Comparison of ENCODE assay signal across 24 mouse cellular contexts in genomic region chr8:81608082-81608481, GRCm38 (mm10).
DNase-seq lines count a peak whose midpoint lies in the region; ATAC-seq and TF ChIP-seq lines count a peak whose summit lies in the region.
"Had no signal": no experiment of that assay in that cellular context is flagged by ENCODE, and none has a peak within 500 bp of the region (broad histone marks: within the 10 kb centered on the region; RNA-seq: fewer than 3 reads in every experiment).

No protein-coding gene starts in this region.

- no peak overlapping the region for H3K27ac ChIP-seq in lung, embryonic 16.5 days (ENCODE audit: low read length)
- H3K27ac ChIP-seq in midbrain, embryonic 11.5 days (ENCODE audit: low read depth, low read length) = no peak overlapping the region
- H3K27ac ChIP-seq in midbrain, embryonic 10.5 days (replicated peaks) = no peak overlapping the region
- H3K27ac ChIP-seq: embryonic facial prominence, embryonic 10.5 days; embryonic facial prominence, embryonic 12.5 days; forebrain, embryonic 13.5 days; forebrain, embryonic 15.5 days had no signal

- H3K4me3 ChIP-seq in lung, embryonic 16.5 days (ENCODE audit: low read length) = no peak overlapping the region
- H3K4me3 ChIP-seq in lung, adult 2 months (replicated peaks; ENCODE audit: extremely low read depth, low read depth, low read length) = no peak overlapping the region
- H3K4me3 ChIP-seq in midbrain, embryonic 11.5 days (ENCODE audit: low read depth, low read length) = no peak overlapping the region
- H3K4me3 ChIP-seq in midbrain, embryonic 10.5 days = no peak overlapping the region
- H3K4me3 ChIP-seq: embryonic facial prominence, embryonic 10.5 days; embryonic facial prominence, embryonic 12.5 days; forebrain, embryonic 13.5 days; forebrain, embryonic 15.5 days had no signal

- DNase-seq in lung, adult 2 months = no peak
- peak; percentile 16 for DNase-seq in lung, postnatal 25 days (ENCODE audit: low spot score)
- no peak for DNase-seq in lung, postnatal 10 days
- DNase-seq in midbrain, embryonic 11.5 days (ENCODE audit: low spot score, missing footprints) = peak; percentile 44
- DNase-seq in midbrain, embryonic 10.5 days (ENCODE audit: low spot score) = no peak
- DNase-seq: adrenal gland, adult 8-10 months; adrenal gland, postnatal 14 days; adrenal gland, postnatal 36 days; B cell, adult 2 months; cerebellum, adult 11-12 months; cerebellum, adult 2 months; cerebellum, adult 9-10 months; cerebellum, postnatal 10 days; cerebellum, postnatal 25 days had no signal

- 0 out of 2 replicates have a peak, but pooled peaks have one; percentile 20 for ATAC-seq in lung, embryonic 16.5 days (ENCODE audit: low read depth)
- ATAC-seq in midbrain, embryonic 11.5 days (ENCODE audit: low FRiP score) = no peak
- ATAC-seq: activated CD4-positive, CD25-positive, alpha-beta regulatory T cell, adult 4 months; CD4-positive, CD25-positive, alpha-beta regulatory T cell, adult 4 months; forebrain, embryonic 13.5 days; forebrain, embryonic 15.5 days; Patski had no signal

- TF ChIP-seq POLR2A in lung, adult 2 months (IDR thresholded peaks at IDR 0.05; ENCODE audit: borderline replicate concordance, extremely low read depth, low read depth, low read length) = no peak

- no peak overlapping the region for H3K4me2 ChIP-seq in lung, embryonic 16.5 days (ENCODE audit: low read depth, low read length)
- no peak overlapping the region for H3K4me2 ChIP-seq in midbrain, embryonic 11.5 days
- H3K4me2 ChIP-seq: embryonic facial prominence, embryonic 12.5 days; forebrain, embryonic 13.5 days; forebrain, embryonic 15.5 days had no signal

- H3K36me3 ChIP-seq in lung, embryonic 16.5 days (ENCODE audit: control insufficient read depth, insufficient read depth, low read length) = no peaks in the 10 kb centered on the region
- H3K36me3 ChIP-seq in midbrain, embryonic 11.5 days (ENCODE audit: control insufficient read depth, insufficient read depth, low read length) = no peaks in the 10 kb centered on the region
- no peaks in the 10 kb centered on the region for H3K36me3 ChIP-seq in midbrain, embryonic 10.5 days
- H3K36me3 ChIP-seq: embryonic facial prominence, embryonic 10.5 days; embryonic facial prominence, embryonic 12.5 days; forebrain, embryonic 15.5 days; G1E had no signal

- no peak for TF ChIP-seq CTCF in lung, adult 2 months (IDR thresholded peaks at IDR 0.05; ENCODE audit: insufficient read depth, low read length)

- no peaks in the 10 kb centered on the region for H3K9me3 ChIP-seq in lung, embryonic 16.5 days (ENCODE audit: control insufficient read depth, low read length)
- H3K9me3 ChIP-seq in midbrain, embryonic 11.5 days (ENCODE audit: control insufficient read depth, low read length) = no peaks in the 10 kb centered on the region
- no peaks in the 10 kb centered on the region for H3K9me3 ChIP-seq in midbrain, embryonic 10.5 days (replicated peaks)
- H3K9me3 ChIP-seq: embryonic facial prominence, embryonic 10.5 days; embryonic facial prominence, embryonic 12.5 days; forebrain, embryonic 13.5 days; forebrain, embryonic 15.5 days; G1E had no signal

- WGBS in lung, embryonic 16.5 days = 60% methylated on average over 1 of the region's 1 CpGs
- 73% methylated on average over 1 of the region's 1 CpGs for WGBS in lung, adult 2 months
- 91% methylated on average over 1 of the region's 1 CpGs for WGBS in midbrain, embryonic 11.5 days
- 89% methylated on average over 1 of the region's 1 CpGs for whole genome bisulfite sequencing in midbrain, embryonic 10.5 days

- H3K4me1 ChIP-seq in lung, embryonic 16.5 days (replicated peaks; ENCODE audit: control insufficient read depth, insufficient read depth, low read length) = 0 out of 2 replicates have a peak, but pooled peaks cover 2% of the 10 kb centered on the region
- H3K4me1 ChIP-seq in lung, adult 2 months (ENCODE audit: control insufficient read depth, insufficient read depth, low read length) = no peaks in the 10 kb centered on the region; the same call in 1 of the 2 replicates
- H3K4me1 ChIP-seq in midbrain, embryonic 11.5 days (ENCODE audit: control insufficient read depth, insufficient read depth, low read length) = no peaks in the 10 kb centered on the region
- peaks cover 3% of the 10 kb centered on the region; the same call in 1 of the 2 replicates for H3K4me1 ChIP-seq in midbrain, embryonic 10.5 days
- H3K4me1 ChIP-seq: embryonic facial prominence, embryonic 10.5 days; embryonic facial prominence, embryonic 12.5 days; forebrain, embryonic 13.5 days; forebrain, embryonic 15.5 days had no signal

- H3K9ac ChIP-seq in lung, embryonic 16.5 days (ENCODE audit: low read length) = no peak overlapping the region
- H3K9ac ChIP-seq in midbrain, embryonic 11.5 days (ENCODE audit: low read length) = no peak overlapping the region
- H3K9ac ChIP-seq: embryonic facial prominence, embryonic 12.5 days; forebrain, embryonic 13.5 days; forebrain, embryonic 15.5 days had no signal

- no peaks in the 10 kb centered on the region for H3K27me3 ChIP-seq in lung, embryonic 16.5 days (ENCODE audit: control insufficient read depth, insufficient read depth, low read depth, low read length)
- H3K27me3 ChIP-seq in midbrain, embryonic 11.5 days (ENCODE audit: control insufficient read depth, insufficient read depth, low read length) = no peaks in the 10 kb centered on the region
- H3K27me3 ChIP-seq in midbrain, embryonic 10.5 days (ENCODE audit: low read depth, poor library complexity, severe bottlenecking) = no peaks in the 10 kb centered on the region
- H3K27me3 ChIP-seq: CH12.LX; embryonic facial prominence, embryonic 12.5 days; forebrain, embryonic 13.5 days; forebrain, embryonic 15.5 days; Patski had no signal

Comparison
In these comparisons a context has a peak if more than half of its experiments do, and no peak if none do; other contexts are left out.
1. DNase-seq: peak in lung, postnatal 25 days (single experiment) and midbrain, embryonic 11.5 days (single experiment); none in lung, adult 2 months (single experiment), lung, postnatal 10 days (single experiment) and midbrain, embryonic 10.5 days (single experiment).